Mouse (Mus musculus): ENCODE measurements at regions not wholly inside any gene's neighbourhood (a gene's known extent, or its start where the extent isn't known, plus 50 kb on each side); places are given as distances from the start of the nearest gene placed in this dataset.

DNA sequence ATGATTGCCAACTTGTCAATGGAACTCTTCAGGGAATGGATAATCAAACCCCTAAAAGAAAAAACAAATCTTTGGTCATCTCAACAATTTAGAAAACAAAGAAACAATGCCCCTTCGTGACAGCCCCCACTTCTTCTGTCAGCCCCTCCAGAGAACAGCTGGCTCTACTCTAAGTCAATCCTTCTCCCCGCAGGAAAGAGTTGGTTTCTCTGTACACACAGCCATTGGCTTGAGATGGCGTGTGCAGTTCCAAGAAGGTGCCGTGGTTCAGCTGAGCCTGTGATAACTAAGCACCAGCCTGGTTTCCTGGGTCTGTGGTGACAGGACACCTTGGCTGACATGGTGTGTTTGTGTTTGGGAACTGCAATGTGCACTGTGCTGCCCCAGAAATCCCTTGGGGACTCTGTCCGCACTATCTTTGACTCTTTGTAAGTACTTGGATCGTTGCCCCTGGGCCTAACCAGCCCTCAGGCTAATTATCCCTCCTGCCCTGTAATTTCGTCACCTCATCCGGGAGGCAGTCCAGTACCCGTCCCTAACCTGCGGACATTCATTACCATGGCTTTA, 253.8 kb upstream of the Kazn start:
- DNase-seq (ENCODE audit: low read depth in 3 of 3, low spot score in 3 of 3), result no peak
- no peak for ATAC-seq (ENCODE audit: insufficient read depth)

DNA sequence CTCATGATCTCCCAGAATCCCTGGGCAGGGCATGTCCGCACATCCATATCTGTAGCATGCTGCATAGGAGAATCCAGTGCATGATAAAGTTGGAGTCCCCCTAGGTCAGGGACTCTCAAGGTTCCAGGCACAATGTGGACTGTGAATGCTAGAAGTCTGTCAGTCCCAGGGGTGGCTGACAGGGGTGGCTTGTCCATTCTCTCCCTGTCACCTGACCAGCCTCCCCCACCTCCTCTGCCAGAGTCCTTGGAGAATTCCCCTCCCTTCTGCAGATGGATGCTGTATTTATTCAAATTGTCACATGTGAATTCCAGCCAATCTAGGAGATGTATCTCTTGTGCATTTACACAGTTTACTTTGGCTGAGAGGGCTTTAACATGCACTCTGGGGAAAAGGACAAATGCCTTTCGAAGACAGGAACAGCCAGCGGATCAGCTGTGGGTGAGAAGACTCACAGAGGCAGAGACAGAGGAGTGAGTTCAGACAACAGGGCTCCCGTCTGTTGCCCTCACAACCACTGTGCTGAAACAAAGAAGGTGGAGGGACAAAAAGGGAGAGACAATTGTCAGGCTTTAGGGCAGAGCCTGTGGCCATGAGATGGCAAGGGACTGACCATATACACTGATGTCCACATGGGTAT, 246.7 kb upstream of the Kazn start:
- Histone ChIP-seq H3K36me3 (replicated peaks; ENCODE audit: control insufficient read depth, insufficient read depth, low read depth) (no peaks in the 10 kb centered on the region), H3K27me3 (ENCODE audit: control insufficient read depth, insufficient read depth, low read length) (no peaks in the 10 kb centered on the region), H3K27ac (no peak overlapping the region), H3K4me1 (replicated peaks; ENCODE audit: control insufficient read depth in 2 of 2, insufficient read depth in 2 of 2, low read length in 1 of 2) (no peaks in the 10 kb centered on the region), H3K4me3 (ENCODE audit: insufficient read depth in 1 of 2, low read depth in 2 of 2, low read length in 2 of 2) (no peak overlapping the region), H3K9me3 (ENCODE audit: control insufficient read depth, low read length) (no peaks in the 10 kb centered on the region), H3K9ac (replicated peaks) (no peak overlapping the region), H3K4me2 (ENCODE audit: low read depth) (no peak overlapping the region)
- 59% methylated on average over 4 of the region's 4 CpGs for WGBS (ENCODE audit: insufficient replicate concordance)
- ATAC-seq (ENCODE audit: insufficient read depth), result no peak
- TF ChIP-seq CTCF (IDR thresholded peaks at IDR 0.05; ENCODE audit: low read depth) (no peak), EP300 (IDR thresholded peaks at IDR 0.05; ENCODE audit: low read depth) (no peak)
- no peak for DNase-seq (ENCODE audit: low read depth in 3 of 3, low spot score in 3 of 3)

More for the DNA sequence above, 253.8 kb upstream of the Kazn start:
- TF ChIP-seq EP300 (IDR thresholded peaks at IDR 0.05; ENCODE audit: low read depth) (no peak), CTCF (IDR thresholded peaks at IDR 0.05; ENCODE audit: low read depth) (no peak)
- H3K4me1 ChIP-seq (replicated peaks; ENCODE audit: control insufficient read depth in 2 of 2, insufficient read depth in 2 of 2, low read length in 1 of 2), result no peaks in the 10 kb centered on the region
- WGBS (ENCODE audit: insufficient replicate concordance), result 64% methylated on average over 10 of the region's 10 CpGs
- no peak overlapping the region for H3K4me3 ChIP-seq (ENCODE audit: insufficient read depth in 1 of 2, low read depth in 2 of 2, low read length in 2 of 2)
- no peaks in the 10 kb centered on the region for H3K27me3 ChIP-seq (ENCODE audit: control insufficient read depth, insufficient read depth, low read length)
- H3K9ac ChIP-seq (replicated peaks), result no peak overlapping the region
- no peak overlapping the region for H3K4me2 ChIP-seq (ENCODE audit: low read depth)
- no peaks in the 10 kb centered on the region for H3K36me3 ChIP-seq (replicated peaks; ENCODE audit: control insufficient read depth, insufficient read depth, low read depth)
- H3K27ac ChIP-seq, result no peak overlapping the region
- H3K9me3 ChIP-seq (ENCODE audit: control insufficient read depth, low read length), result no peaks in the 10 kb centered on the region

GRCm38 (mm10) chr4:142475632-142476031, 236.4 kb upstream of the Kazn start:
- Histone ChIP-seq H3K9me3 (ENCODE audit: control insufficient read depth, low read length) (no peaks in the 10 kb centered on the region), H3K4me2 (ENCODE audit: low read depth) (no peak overlapping the region), H3K4me1 (replicated peaks; ENCODE audit: control insufficient read depth in 2 of 2, insufficient read depth in 2 of 2, low read length in 1 of 2) (no peaks in the 10 kb centered on the region), H3K36me3 (replicated peaks; ENCODE audit: control insufficient read depth, insufficient read depth, low read depth) (no peaks in the 10 kb centered on the region), H3K4me3 (ENCODE audit: insufficient read depth in 1 of 2, low read depth in 2 of 2, low read length in 2 of 2) (no peak overlapping the region), H3K27me3 (ENCODE audit: control insufficient read depth, insufficient read depth, low read length) (no peaks in the 10 kb centered on the region), H3K27ac (no peak overlapping the region), H3K9ac (replicated peaks) (no peak overlapping the region)
- DNase-seq (ENCODE audit: low read depth in 3 of 3, low spot score in 3 of 3), result no peak
- 63% methylated on average over 10 of the region's 10 CpGs for WGBS (ENCODE audit: insufficient replicate concordance)
- TF ChIP-seq EP300 (IDR thresholded peaks at IDR 0.05; ENCODE audit: low read depth), result no peak
- no peak for TF ChIP-seq CTCF (IDR thresholded peaks at IDR 0.05; ENCODE audit: low read depth)
- ATAC-seq (ENCODE audit: insufficient read depth), result no peak

GRCm38 (mm10) chr4:142474626-142475025, 235.4 kb upstream of the Kazn start:
- TF ChIP-seq CTCF (IDR thresholded peaks at IDR 0.05; ENCODE audit: low read depth), result no peak
- TF ChIP-seq EP300 (IDR thresholded peaks at IDR 0.05; ENCODE audit: low read depth), result no peak
- no peak overlapping the region for H3K27ac ChIP-seq
- no peaks in the 10 kb centered on the region for H3K4me1 ChIP-seq (replicated peaks; ENCODE audit: control insufficient read depth in 2 of 2, insufficient read depth in 2 of 2, low read length in 1 of 2)
- no peak overlapping the region for H3K9ac ChIP-seq (replicated peaks)
- ATAC-seq (ENCODE audit: insufficient read depth), result no peak
- H3K4me3 ChIP-seq (ENCODE audit: insufficient read depth in 1 of 2, low read depth in 2 of 2, low read length in 2 of 2), result no peak overlapping the region
- H3K9me3 ChIP-seq (ENCODE audit: control insufficient read depth, low read length), result no peaks in the 10 kb centered on the region
- H3K4me2 ChIP-seq (ENCODE audit: low read depth), result no peak overlapping the region
- no peaks in the 10 kb centered on the region for H3K36me3 ChIP-seq (replicated peaks; ENCODE audit: control insufficient read depth, insufficient read depth, low read depth)
- no peak for DNase-seq (ENCODE audit: low read depth in 3 of 3, low spot score in 3 of 3)
- H3K27me3 ChIP-seq (ENCODE audit: control insufficient read depth, insufficient read depth, low read length), result no peaks in the 10 kb centered on the region
- WGBS (ENCODE audit: insufficient replicate concordance), result 75% methylated on average over 7 of the region's 7 CpGs

- no peaks in the 10 kb centered on the region for H3K36me3 ChIP-seq (replicated peaks; ENCODE audit: control insufficient read depth, insufficient read depth, low read depth)
- no peaks in the 10 kb centered on the region for H3K4me1 ChIP-seq (replicated peaks; ENCODE audit: control insufficient read depth in 2 of 2, insufficient read depth in 2 of 2, low read length in 1 of 2)
- H3K9me3 ChIP-seq (ENCODE audit: control insufficient read depth, low read length), result no peaks in the 10 kb centered on the region
- DNase-seq (ENCODE audit: low read depth in 3 of 3, low spot score in 3 of 3) (no peak), ATAC-seq (ENCODE audit: insufficient read depth) (no peak)
- WGBS (ENCODE audit: insufficient replicate concordance), result 59% methylated on average over 12 of the region's 12 CpGs
- H3K4me3 ChIP-seq (ENCODE audit: insufficient read depth in 1 of 2, low read depth in 2 of 2, low read length in 2 of 2), result no peak overlapping the region
- H3K27me3 ChIP-seq (ENCODE audit: control insufficient read depth, insufficient read depth, low read length), result no peaks in the 10 kb centered on the region
- H3K27ac ChIP-seq, result no peak overlapping the region
- no peak overlapping the region for H3K4me2 ChIP-seq (ENCODE audit: low read depth)
- TF ChIP-seq EP300 (IDR thresholded peaks at IDR 0.05; ENCODE audit: low read depth), result no peak
- no peak for TF ChIP-seq CTCF (IDR thresholded peaks at IDR 0.05; ENCODE audit: low read depth)
- no peak overlapping the region for H3K9ac ChIP-seq (replicated peaks)
Observed at GRCm38 (mm10) chr4:142474018-142474417, 234.8 kb upstream of the Kazn start.

Data from liver, embryonic 14.5 days (tissue).